Comparison of ENCODE assay signal across 9 mouse cellular contexts in genomic region chr16:55969147-55969546, GRCm38 (mm10). TPM values are rescaled to one million over a fixed set of nuclear protein-coding genes. Genes with fewer than 3 reads are reported as not detected.
DNase-seq lines count a peak whose midpoint lies in the region; TF ChIP-seq lines count a peak whose summit lies in the region.
"Had no signal": no experiment of that assay in that cellular context is flagged by ENCODE, and none has a peak within 500 bp of the region (broad histone marks: within the 10 kb centered on the region; RNA-seq: fewer than 3 reads in every experiment).

No protein-coding gene starts in this region.

- TF ChIP-seq CTCF in layer of hippocampus, adult 2 months (conservative IDR thresholded peaks at IDR 0.05): peak; percentile 82

- DNase-seq in adrenal gland, postnatal 10 days: peak; percentile 60
- no peak for DNase-seq in adrenal gland, adult 18-20 months (ENCODE audit: low spot score in 2 of 2)
- DNase-seq in layer of hippocampus, adult 2 months (ENCODE audit: low spot score in 2 of 2): no peak
- no peak for DNase-seq in layer of hippocampus, adult 9-10 months (ENCODE audit: low spot score)
- peak; percentile 43 for DNase-seq in adrenal gland, postnatal 25 days
- DNase-seq in kidney, postnatal 25 days: peak; percentile 45 to 51
- peak; percentile 70 for DNase-seq in retina, embryonic 14.5 days (ENCODE audit: low spot score)
- DNase-seq in left cerebral cortex, adult 8-10 months (ENCODE audit: low spot score in 2 of 2): no peak

- no peak overlapping the region for H3K4me3 ChIP-seq in layer of hippocampus, adult 2 months
- H3K4me3 ChIP-seq: heart, embryonic 13.5 days had no signal

- no peak overlapping the region for H3K27ac ChIP-seq in layer of hippocampus, adult 2 months
- H3K27ac ChIP-seq: heart, embryonic 13.5 days had no signal

RNA-seq across cellular contexts. Expression of gene Rpl24, which starts 3.1 kb away (rescaled TPM):
- total RNA-seq in adrenal gland, postnatal 10 days (2021): 100 to 1,000 TPM; 800 to 819 TPM
- total RNA-seq in adrenal gland, adult 18-20 months (2021): 100 to 1,000 TPM; 715 to 723 TPM
- total RNA-seq in layer of hippocampus, adult 2 months (2021): 100 to 1,000 TPM; 399 to 405 TPM
- 738 and 757 TPM in 2 replicates for total RNA-seq in adrenal gland, postnatal 25 days (2021)
- 100 to 1,000 TPM; 369 to 438 (median 401) TPM for total RNA-seq in left cerebral cortex, adult 8-10 months (2022)

RNA-seq across cellular contexts. Expression of gene Zbtb11, which starts 4.5 kb away (rescaled TPM):
- 10 to 100 TPM; 17.0 to 17.7 TPM for total RNA-seq in adrenal gland, postnatal 10 days (2021)
- 10 to 100 TPM; 20.9 to 25.2 TPM for total RNA-seq in adrenal gland, adult 18-20 months (2021)
- 10 to 100 TPM; 49.6 to 52.3 TPM for total RNA-seq in layer of hippocampus, adult 2 months (2021)
- 20.6 and 22.2 TPM in 2 replicates for total RNA-seq in adrenal gland, postnatal 25 days (2021)
- total RNA-seq in left cerebral cortex, adult 8-10 months (2022): 10 to 100 TPM; 44.1 to 46.6 (median 46.5) TPM

RNA-seq across cellular contexts. Expression of gene Cep97, which starts 34.5 kb away (rescaled TPM):
- total RNA-seq in adrenal gland, postnatal 10 days (2021): 1 to 10 TPM; 7.4 to 8.1 TPM
- 1 to 10 TPM; 7.1 to 7.6 TPM for total RNA-seq in adrenal gland, adult 18-20 months (2021)
- total RNA-seq in layer of hippocampus, adult 2 months (2021): 10 to 100 TPM; 16.0 to 19.6 TPM
- total RNA-seq in adrenal gland, postnatal 25 days (2021): 11.4 and 13.1 TPM in 2 replicates
- total RNA-seq in left cerebral cortex, adult 8-10 months (2022): 10 to 100 TPM; 13.0 to 17.7 (median 15.0) TPM

Comparison
In these comparisons a context has a peak if more than half of its experiments do, and no peak if none do; other contexts are left out.
1. DNase-seq: peak in adrenal gland, postnatal 10 days (single experiment), adrenal gland, postnatal 25 days (single experiment), kidney, postnatal 25 days (2 of 2) and retina, embryonic 14.5 days (single experiment); none in adrenal gland, adult 18-20 months (0 of 2), layer of hippocampus, adult 2 months (0 of 2), layer of hippocampus, adult 9-10 months (single experiment) and left cerebral cortex, adult 8-10 months (0 of 2).